Mouse (Mus musculus): ENCODE measurements around the gene Apba1. TPM values are rescaled to one million over a fixed set of nuclear protein-coding genes. Genes with fewer than 3 reads are reported as not detected.

The Apba1 gene
- polyA plus RNA-seq, 1 experiment: 82.0 TPM

DNA sequence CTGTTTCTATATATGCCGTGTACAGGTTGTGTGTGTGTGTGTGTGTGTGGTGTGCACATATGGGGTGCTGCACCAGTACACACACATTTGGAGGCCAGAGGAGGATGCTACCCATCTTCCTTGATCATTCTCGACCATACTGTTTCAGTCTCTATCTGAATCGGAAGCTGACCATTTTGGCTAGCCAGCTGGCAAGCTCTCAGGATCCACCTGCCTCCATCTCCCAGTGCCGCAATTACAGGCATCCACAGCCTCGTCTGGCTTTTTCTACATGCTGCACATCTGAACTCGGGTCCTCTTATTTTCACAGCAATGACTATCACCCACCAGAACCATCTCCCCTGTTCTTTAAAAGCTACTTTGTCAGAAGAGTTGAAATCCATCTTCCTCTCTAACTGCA, 132.7 kb downstream of the Apba1 start:
- Histone ChIP-seq H3K4me1 (ENCODE audit: control insufficient read depth, insufficient read depth, low read length) (no peaks in the 10 kb centered on the region), H3K27ac (ENCODE audit: insufficient read depth, low read length) (no peak overlapping the region), H3K4me3 (ENCODE audit: insufficient read depth, low read length) (no peak overlapping the region)
- TF ChIP-seq POLR2A (IDR thresholded peaks at IDR 0.05; ENCODE audit: extremely low read depth, insufficient read depth, low read length): no peak
- TF ChIP-seq CTCF (IDR thresholded peaks at IDR 0.05; ENCODE audit: extremely low read depth, insufficient read depth, low read length): no peak

DNA sequence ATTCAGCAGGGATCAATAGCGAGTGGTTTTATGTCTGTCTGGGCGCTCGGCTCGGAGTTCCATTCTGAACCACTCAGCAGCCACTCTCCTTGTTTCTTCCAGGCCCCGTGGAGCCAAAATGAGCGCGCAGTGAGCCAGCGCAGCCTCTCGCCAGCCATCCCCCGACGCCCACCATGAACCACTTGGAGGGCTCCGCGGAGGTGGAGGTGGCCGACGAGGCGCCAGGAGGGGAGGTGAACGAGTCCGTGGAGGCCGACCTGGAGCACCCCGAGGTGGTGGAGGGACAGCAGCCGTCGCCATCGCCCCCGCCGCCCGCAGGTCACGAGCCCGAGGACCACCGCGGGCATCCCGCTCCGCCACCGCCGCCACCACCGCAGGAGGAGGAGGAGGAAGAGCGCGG, 133.9 kb downstream of the Apba1 start:
- no peak overlapping the region for H3K27ac ChIP-seq (ENCODE audit: insufficient read depth, low read length)

DNA sequence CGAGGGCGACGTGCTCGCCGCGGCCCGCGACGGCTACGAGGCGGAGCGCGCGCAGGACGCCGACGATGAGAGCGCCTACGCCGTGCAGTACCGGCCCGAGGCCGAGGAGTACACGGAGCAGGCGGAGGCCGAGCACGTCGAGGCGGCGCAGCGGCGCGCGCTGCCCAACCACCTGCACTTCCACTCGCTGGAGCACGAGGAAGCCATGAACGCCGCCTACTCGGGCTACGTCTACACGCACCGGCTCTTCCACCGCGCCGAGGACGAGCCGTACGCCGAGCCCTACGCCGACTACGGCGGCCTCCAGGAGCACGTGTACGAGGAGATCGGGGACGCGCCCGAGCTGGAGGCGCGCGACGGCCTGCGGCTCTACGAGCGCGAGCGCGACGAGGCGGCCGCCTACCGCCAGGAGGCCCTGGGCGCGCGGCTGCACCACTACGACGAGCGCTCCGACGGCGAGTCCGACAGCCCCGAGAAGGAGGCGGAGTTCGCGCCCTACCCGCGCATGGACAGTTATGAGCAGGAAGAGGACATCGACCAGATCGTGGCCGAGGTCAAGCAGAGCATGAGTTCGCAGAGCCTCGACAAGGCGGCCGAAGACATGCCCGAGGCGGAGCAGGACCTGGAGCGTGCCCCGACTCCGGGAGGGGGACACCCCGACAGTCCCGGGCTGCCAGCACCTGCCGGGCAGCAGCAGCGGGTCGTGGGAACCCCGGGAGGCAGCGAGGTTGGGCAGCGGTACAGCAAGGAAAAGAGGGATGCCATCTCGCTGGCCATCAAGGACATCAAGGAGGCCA, 134.6 kb downstream of the Apba1 start:
- 0 out of 2 replicates have a peak, but pooled peaks cover 2% of the 10 kb centered on the region for H3K4me1 ChIP-seq (ENCODE audit: control insufficient read depth, insufficient read depth, low read length)
- no peak overlapping the region for H3K27ac ChIP-seq (ENCODE audit: insufficient read depth, low read length)
- peak overlapping the region; percentile 19; the same call in 1 of the 2 replicates for H3K4me3 ChIP-seq (ENCODE audit: insufficient read depth, low read length)
- no peak for TF ChIP-seq POLR2A (IDR thresholded peaks at IDR 0.05; ENCODE audit: extremely low read depth, insufficient read depth, low read length)
- TF ChIP-seq CTCF (IDR thresholded peaks at IDR 0.05; ENCODE audit: extremely low read depth, insufficient read depth, low read length): no peak

More for the DNA sequence above, 133.9 kb downstream of the Apba1 start:
- H3K4me1 ChIP-seq (ENCODE audit: control insufficient read depth, insufficient read depth, low read length): 0 out of 2 replicates have a peak, but pooled peaks cover 2% of the 10 kb centered on the region
- 0 out of 2 replicates have a peak overlapping the region, but pooled peaks have one; percentile 19 for H3K4me3 ChIP-seq (ENCODE audit: insufficient read depth, low read length)
- TF ChIP-seq POLR2A (IDR thresholded peaks at IDR 0.05; ENCODE audit: extremely low read depth, insufficient read depth, low read length): no peak

DNA sequence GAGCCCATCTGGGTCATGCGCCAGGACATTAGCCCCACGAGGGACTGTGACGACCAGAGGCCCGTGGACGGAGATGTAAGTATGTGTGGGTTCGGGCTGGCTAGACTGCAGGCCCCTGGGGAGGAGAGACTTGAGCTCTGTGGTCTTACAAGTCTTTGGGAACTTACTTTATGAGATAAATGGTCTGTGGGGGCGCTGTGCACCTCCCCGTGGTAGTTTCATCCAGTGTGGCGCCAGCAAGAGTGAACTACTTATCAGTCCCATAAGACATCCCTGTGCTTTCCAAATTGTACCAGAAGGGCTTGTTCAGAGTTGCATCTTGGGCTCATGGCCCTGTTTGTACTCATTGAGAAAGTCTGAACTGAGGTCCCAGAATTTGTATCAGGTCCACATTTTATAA, 135.3 kb downstream of the Apba1 start:
- TF ChIP-seq POLR2A (IDR thresholded peaks at IDR 0.05; ENCODE audit: extremely low read depth, insufficient read depth, low read length) (no peak), CTCF (IDR thresholded peaks at IDR 0.05; ENCODE audit: extremely low read depth, insufficient read depth, low read length) (no peak)
- 0 out of 2 replicates have a peak, but pooled peaks cover 2% of the 10 kb centered on the region for H3K4me1 ChIP-seq (ENCODE audit: control insufficient read depth, insufficient read depth, low read length)
- H3K4me3 ChIP-seq (ENCODE audit: insufficient read depth, low read length): no peak overlapping the region
- no peak overlapping the region for H3K27ac ChIP-seq (ENCODE audit: insufficient read depth, low read length)

DNA sequence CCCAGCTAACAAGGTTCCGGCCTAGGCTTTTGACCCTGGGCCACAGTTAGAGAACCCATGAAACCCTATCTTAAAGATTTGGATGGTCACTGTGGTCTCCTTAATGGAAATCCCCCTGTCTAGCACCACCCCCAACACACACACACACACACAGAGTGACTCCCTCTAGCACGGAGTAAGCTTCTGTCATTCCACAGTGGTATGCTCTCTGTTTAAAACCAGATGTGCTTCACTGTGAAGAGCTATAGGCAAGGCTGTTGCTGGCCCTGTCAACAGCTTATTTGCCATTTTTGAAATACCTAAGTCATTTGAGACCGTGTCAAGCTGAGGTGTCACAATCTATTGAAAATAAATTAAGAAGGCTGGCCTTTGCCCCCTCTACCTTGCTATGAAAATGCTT, 136.1 kb downstream of the Apba1 start:
- no peak for TF ChIP-seq CTCF (IDR thresholded peaks at IDR 0.05; ENCODE audit: extremely low read depth, insufficient read depth, low read length)
- TF ChIP-seq POLR2A (IDR thresholded peaks at IDR 0.05; ENCODE audit: extremely low read depth, insufficient read depth, low read length): no peak
- H3K4me1 ChIP-seq (ENCODE audit: control insufficient read depth, insufficient read depth, low read length): 0 out of 2 replicates have a peak, but pooled peaks cover 2% of the 10 kb centered on the region
- no peak overlapping the region for H3K4me3 ChIP-seq (ENCODE audit: insufficient read depth, low read length)
- H3K27ac ChIP-seq (ENCODE audit: insufficient read depth, low read length): no peak overlapping the region

DNA sequence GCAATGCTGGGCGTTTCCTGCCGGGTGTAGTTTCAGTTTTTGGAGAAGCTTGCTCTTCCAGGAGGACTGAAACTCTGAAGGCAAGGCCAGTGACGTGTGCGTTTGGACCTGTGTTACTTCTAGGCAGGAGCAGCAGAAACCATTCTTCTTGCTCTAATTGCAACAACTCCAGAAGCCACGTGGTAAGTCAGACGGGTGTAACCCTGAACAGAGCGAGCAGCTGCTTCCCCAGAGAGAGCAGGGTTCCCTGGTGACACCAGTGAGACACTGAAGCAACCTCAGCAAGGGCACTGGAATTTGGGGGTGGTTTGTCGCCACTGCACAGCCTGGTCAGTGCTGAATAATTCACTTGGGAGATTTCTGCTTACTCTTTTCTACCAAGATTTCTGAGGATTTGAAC, 138.2 kb downstream of the Apba1 start:
- TF ChIP-seq CTCF (IDR thresholded peaks at IDR 0.05; ENCODE audit: extremely low read depth, insufficient read depth, low read length) (no peak), POLR2A (IDR thresholded peaks at IDR 0.05; ENCODE audit: extremely low read depth, insufficient read depth, low read length) (no peak)
- Histone ChIP-seq H3K27ac (ENCODE audit: insufficient read depth, low read length) (no peak overlapping the region), H3K4me3 (ENCODE audit: insufficient read depth, low read length) (no peak overlapping the region), H3K4me1 (ENCODE audit: control insufficient read depth, insufficient read depth, low read length) (peaks cover 5% of the 10 kb centered on the region)

DNA sequence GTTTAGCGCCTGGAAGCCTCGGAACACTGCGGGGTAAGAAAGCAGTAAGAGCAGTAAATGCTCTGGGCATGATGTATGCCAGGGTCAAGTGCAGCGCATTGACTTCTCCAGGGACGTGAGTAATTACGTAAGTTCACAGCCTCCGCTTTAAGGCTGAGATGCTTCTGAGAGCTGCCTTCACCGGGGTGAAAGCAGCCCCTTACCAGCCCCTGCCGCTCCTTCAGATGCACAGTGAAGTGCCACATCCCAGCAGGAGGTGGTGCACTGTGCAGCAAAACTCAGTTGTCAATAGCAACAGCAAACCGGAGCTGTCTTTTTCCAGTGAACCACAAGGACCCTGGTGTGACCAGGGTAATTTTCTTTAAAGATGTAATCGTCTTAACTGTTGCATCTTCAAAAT, 139.8 kb downstream of the Apba1 start:
- H3K4me1 ChIP-seq (ENCODE audit: control insufficient read depth, insufficient read depth, low read length): peaks cover 7% of the 10 kb centered on the region
- TF ChIP-seq POLR2A (IDR thresholded peaks at IDR 0.05; ENCODE audit: extremely low read depth, insufficient read depth, low read length) (no peak), CTCF (IDR thresholded peaks at IDR 0.05; ENCODE audit: extremely low read depth, insufficient read depth, low read length) (no peak)
- no peak overlapping the region for H3K4me3 ChIP-seq (ENCODE audit: insufficient read depth, low read length)
- no peak overlapping the region for H3K27ac ChIP-seq (ENCODE audit: insufficient read depth, low read length)

DNA sequence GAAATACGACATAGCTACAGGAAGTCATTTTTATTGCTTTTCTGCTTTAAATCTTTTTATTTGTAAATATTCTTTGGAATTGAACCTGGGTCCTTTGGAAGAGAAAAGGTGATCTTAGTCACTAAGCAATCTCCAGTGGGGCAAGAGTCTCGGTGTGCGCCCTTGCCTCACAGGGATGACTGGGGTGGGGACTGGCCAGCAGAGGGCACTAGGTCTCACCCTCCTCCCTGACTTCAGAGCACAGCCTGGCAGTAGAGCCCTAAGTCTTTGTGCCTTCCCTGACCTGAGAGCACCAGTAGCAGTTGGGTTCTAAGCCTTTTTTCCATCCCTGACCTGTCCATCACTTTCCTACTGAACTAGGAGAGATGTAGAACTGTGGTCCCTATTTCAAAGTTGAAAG, 142.5 kb downstream of the Apba1 start:
- no peak overlapping the region for H3K4me3 ChIP-seq (ENCODE audit: insufficient read depth, low read length)
- TF ChIP-seq POLR2A (IDR thresholded peaks at IDR 0.05; ENCODE audit: extremely low read depth, insufficient read depth, low read length) (no peak), CTCF (IDR thresholded peaks at IDR 0.05; ENCODE audit: extremely low read depth, insufficient read depth, low read length) (peak; percentile 39)
- H3K4me1 ChIP-seq (ENCODE audit: control insufficient read depth, insufficient read depth, low read length): peaks cover 7% of the 10 kb centered on the region
- no peak overlapping the region; the same call in 1 of the 2 replicates for H3K27ac ChIP-seq (ENCODE audit: insufficient read depth, low read length)

DNA sequence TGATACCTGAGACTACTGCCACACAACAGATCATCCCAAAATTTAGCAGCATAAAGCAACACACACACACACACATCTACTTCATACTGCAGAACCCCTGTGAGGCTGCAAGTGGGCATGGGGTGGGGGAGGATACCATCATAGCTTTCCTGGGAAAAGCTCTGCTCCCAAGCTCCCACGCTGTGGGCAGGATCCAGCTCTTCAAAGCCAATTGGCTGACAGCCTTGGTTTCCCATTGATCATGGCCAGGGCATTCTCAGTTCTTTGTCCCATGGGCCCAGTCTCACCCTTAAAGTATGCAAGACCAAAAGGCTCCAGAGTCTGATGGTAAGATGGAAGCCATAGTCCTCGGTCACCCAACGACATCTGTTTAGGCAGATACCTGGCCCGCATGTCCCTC, 143.1 kb downstream of the Apba1 start:
- Histone ChIP-seq H3K4me3 (ENCODE audit: insufficient read depth, low read length) (no peak overlapping the region), H3K27ac (ENCODE audit: insufficient read depth, low read length) (peak overlapping the region; percentile 43; the same call in 1 of the 2 replicates), H3K4me1 (ENCODE audit: control insufficient read depth, insufficient read depth, low read length) (peaks cover 7% of the 10 kb centered on the region)
- no peak for TF ChIP-seq CTCF (IDR thresholded peaks at IDR 0.05; ENCODE audit: extremely low read depth, insufficient read depth, low read length)
- TF ChIP-seq POLR2A (IDR thresholded peaks at IDR 0.05; ENCODE audit: extremely low read depth, insufficient read depth, low read length): no peak

DNA sequence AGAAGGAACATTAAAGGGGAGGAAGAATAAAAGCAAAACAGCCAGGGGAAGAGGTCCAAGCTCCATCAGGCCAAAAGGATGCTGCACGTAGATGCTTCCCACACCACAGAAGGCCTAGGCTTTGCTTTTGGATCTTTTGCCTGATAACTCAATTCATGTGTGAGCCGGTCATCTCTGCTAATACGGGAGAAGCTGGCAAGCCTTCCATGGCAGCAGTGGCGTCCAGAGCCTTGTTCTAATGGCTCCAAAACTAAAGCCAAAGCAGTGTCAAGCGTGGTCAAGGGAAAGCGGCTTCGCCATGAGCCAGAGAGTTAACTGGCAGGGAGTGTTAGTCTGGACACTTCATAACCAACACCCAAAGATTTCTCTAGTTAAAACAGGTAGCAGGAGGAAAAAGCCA, 144.4 kb downstream of the Apba1 start:
- H3K4me3 ChIP-seq (ENCODE audit: insufficient read depth, low read length): no peak overlapping the region
- no peak overlapping the region for H3K27ac ChIP-seq (ENCODE audit: insufficient read depth, low read length)
- TF ChIP-seq CTCF (IDR thresholded peaks at IDR 0.05; ENCODE audit: extremely low read depth, insufficient read depth, low read length): no peak
- no peak for TF ChIP-seq POLR2A (IDR thresholded peaks at IDR 0.05; ENCODE audit: extremely low read depth, insufficient read depth, low read length)
- peaks cover 5% of the 10 kb centered on the region for H3K4me1 ChIP-seq (ENCODE audit: control insufficient read depth, insufficient read depth, low read length)

All from cortical plate, adult 2 months (tissue).